Mouse (Mus musculus): ENCODE measurements at regions not wholly inside any gene's neighbourhood (a gene's known extent, or its start where the extent isn't known, plus 50 kb on each side); places are given as distances from the start of the nearest gene placed in this dataset.

GRCm38 (mm10) chr10:100206617-100207530, 128.6 kb upstream of the Gm4301 start:
- no peak for TF ChIP-seq CTCF (IDR thresholded peaks at IDR 0.05; ENCODE audit: low read depth)
- no peak for TF ChIP-seq EP300 (IDR thresholded peaks at IDR 0.05; ENCODE audit: low read depth)

Data from liver, postnatal 0 days (tissue).